Mouse (Mus musculus): ENCODE results near the gene Mcm8.

Gene Mcm8

GRCm38 (mm10) chr2:132815608-132816314 is at the start of gene Mcm8, which contains the start of gene Trmt6:
Mcm8 (plus strand) TSS chr2:132816141.
Trmt6 (minus strand) TSS chr2:132816055.
- DNase-seq = peak; percentile 99

GRCm38 (mm10) chr2:132770822-132771221 is 45.1 kb upstream of the Mcm8 start:
- no peak for DNase-seq

GRCm38 (mm10) chr2:132780978-132781377 is 35.0 kb upstream of the Mcm8 start, which contains the start of gene Chgb:
Chgb (plus strand) TSS chr2:132781278.
- no peak for DNase-seq

GRCm38 (mm10) chr2:132781439-132782068 is 34.4 kb upstream of the Mcm8 start:
- DNase-seq = peak; percentile 95

- no peak for DNase-seq
These were observed 31.9 kb upstream of the Mcm8 start for GRCm38 (mm10) chr2:132784039-132784438.

GRCm38 (mm10) chr2:132793441-132794203 is 22.3 kb upstream of the Mcm8 start:
- no peak for DNase-seq

GRCm38 (mm10) chr2:132794204-132794586 is 21.7 kb upstream of the Mcm8 start:
- no peak for DNase-seq

- no peak for DNase-seq
These were observed 13.0 kb upstream of the Mcm8 start for GRCm38 (mm10) chr2:132802976-132803375.

- no peak for DNase-seq
These were observed 25.1 kb downstream of the Mcm8 start for GRCm38 (mm10) chr2:132841071-132841470.

GRCm38 (mm10) chr2:132846407-132847358 is 30.7 kb downstream of the Mcm8 start, which contains the start of gene Crls1:
Crls1 (plus strand) TSS chr2:132846666.
- peak; percentile 93 for DNase-seq

- peak; percentile 9 for DNase-seq
These were observed 31.6 kb downstream of the Mcm8 start for GRCm38 (mm10) chr2:132847581-132847980.

- DNase-seq = no peak
These were observed 32.4 kb downstream of the Mcm8 start for GRCm38 (mm10) chr2:132848361-132848760.

GRCm38 (mm10) chr2:132849141-132849540 is 33.2 kb downstream of the Mcm8 start:
- no peak for DNase-seq

GRCm38 (mm10) chr2:132853051-132853450 is 37.1 kb downstream of the Mcm8 start:
- no peak for DNase-seq

GRCm38 (mm10) chr2:132856333-132856732 is 40.4 kb downstream of the Mcm8 start:
- no peak for DNase-seq

- no peak for DNase-seq
These were observed 44.5 kb downstream of the Mcm8 start for GRCm38 (mm10) chr2:132860435-132860834.

- DNase-seq = no peak
These were observed 45.5 kb downstream of the Mcm8 start for GRCm38 (mm10) chr2:132861456-132861855.

GRCm38 (mm10) chr2:132863325-132863724 is 47.4 kb downstream of the Mcm8 start:
- no peak for DNase-seq

GRCm38 (mm10) chr2:132867521-132867920 is 51.6 kb downstream of the Mcm8 start:
- DNase-seq = no peak

GRCm38 (mm10) chr2:132869682-132870081 is 53.7 kb downstream of the Mcm8 start:
- no peak for DNase-seq

GRCm38 (mm10) chr2:132870286-132870685 is 54.3 kb downstream of the Mcm8 start:
- DNase-seq = no peak

- DNase-seq = no peak
These were observed 55.7 kb downstream of the Mcm8 start for GRCm38 (mm10) chr2:132871663-132872062.

Data from embryo, embryonic 11 days (tissue).